Mouse (Mus musculus): ENCODE measurements around the gene Nckap1l.
A peak's percentile ranks its signal among the peaks of the same experiment; 100 is the strongest.

The Nckap1l gene

GRCm38 (mm10) chr15:103501186-103501585 lies 47.6 kb downstream of the Nckap1l start:
- DNase-seq: no peak

DNA sequence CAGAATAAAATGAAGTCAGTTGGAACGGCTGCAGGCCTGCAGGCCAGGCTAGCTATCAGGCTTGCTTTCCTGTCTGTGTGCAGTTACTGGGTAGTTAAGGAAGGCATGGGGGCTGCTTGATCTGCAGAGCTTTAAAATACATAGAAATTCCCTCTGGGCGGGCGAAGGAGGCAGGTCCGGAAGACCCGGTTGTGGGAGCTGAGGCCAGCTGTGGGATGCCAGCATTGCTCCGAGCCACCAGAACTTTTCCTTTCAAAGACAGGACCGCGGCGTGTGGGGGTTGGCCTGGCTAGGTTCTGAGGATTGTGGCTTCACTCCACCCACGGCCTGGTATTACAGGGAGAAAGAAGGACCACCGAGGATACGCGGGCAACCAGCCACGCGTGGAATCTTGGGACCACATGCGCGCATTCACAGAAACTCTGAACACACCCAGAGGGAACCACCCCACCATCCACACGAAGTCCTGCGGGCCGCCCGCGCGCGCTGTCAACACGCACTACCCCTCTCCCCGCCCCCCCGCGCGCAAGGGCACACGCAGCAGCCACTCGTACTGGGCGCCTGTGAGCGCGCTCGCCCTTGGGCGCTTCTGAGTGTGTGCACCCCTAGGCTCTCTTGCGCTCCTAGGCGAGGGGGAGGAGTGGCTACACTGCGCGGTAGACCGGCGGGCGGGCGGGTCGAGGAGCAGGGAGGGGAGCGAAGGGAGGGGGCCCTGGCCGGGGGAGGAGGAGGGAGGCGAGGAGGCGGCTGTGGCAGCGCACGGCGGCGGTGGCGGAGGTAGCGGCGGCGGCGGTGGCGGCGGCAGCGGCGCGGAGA lies 49.0 kb downstream of the Nckap1l start, which contains the start of gene Pde1b:
TSS of gene Pde1b (plus strand) at position 600 of the 816 bp plus-strand sequence.
- peak; percentile 49 for DNase-seq

DNA sequence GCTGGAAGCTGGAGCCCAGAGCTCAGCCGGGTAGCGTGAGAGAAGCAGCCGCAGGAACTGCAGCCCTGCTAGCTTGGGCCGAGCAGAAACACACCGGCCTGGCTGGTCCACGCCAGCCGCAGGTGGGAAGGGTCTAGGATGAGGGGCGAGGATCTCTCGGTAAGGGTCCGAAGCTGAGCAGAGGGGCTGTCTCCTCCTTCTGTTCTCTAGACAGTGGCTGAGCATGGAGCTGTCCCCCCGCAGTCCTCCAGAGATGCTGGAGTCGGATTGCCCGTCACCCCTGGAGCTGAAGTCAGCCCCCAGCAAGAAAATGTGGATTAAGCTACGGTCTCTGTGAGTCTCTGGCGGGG lies 49.6 kb downstream of the Nckap1l start:
- DNase-seq: no peak

DNA sequence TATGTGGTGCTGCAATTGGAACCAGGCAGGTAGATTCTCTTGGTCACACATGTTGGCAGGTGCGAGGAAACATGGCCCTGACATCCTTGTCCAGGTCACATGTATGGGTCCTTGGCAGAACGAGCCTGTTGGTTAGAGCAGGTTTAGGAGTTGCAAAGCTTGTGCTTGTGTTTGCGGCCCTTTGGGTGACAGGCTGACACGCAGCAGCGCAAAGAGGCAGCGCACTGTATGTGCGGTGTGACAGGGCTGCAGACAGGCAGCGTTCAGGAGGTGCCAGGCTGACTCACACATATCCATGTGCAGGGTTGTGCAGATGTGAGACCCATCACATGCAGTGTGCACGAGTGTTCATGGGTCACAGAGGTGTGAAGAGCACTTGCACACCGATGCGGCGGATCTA lies 50.1 kb downstream of the Nckap1l start:
- peak; percentile 21 for DNase-seq

GRCm38 (mm10) chr15:103509317-103509716 lies 55.7 kb downstream of the Nckap1l start:
- DNase-seq: no peak

DNA sequence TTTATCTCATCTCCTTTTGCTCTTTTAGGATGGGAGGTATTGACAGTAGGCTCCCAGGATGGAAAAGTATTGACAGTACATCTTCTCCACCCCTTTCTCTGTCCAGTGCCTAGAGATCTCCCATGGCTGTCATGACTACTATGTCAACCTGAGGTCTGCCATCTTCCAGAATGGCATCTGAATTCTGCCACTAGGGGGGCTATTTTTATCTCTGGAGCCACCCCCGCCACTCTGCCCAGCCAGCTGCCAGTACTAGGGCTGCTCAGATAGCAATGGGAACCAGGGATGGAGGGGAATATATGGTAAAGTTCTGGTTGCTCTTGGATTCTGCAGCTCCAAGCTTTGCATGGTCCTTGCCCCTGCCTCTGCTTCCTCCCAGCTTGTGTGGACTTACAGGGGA lies 58.1 kb downstream of the Nckap1l start:
- DNase-seq: no peak

GRCm38 (mm10) chr15:103513621-103514031 lies 60.0 kb downstream of the Nckap1l start:
- peak; percentile 26 for DNase-seq

DNA sequence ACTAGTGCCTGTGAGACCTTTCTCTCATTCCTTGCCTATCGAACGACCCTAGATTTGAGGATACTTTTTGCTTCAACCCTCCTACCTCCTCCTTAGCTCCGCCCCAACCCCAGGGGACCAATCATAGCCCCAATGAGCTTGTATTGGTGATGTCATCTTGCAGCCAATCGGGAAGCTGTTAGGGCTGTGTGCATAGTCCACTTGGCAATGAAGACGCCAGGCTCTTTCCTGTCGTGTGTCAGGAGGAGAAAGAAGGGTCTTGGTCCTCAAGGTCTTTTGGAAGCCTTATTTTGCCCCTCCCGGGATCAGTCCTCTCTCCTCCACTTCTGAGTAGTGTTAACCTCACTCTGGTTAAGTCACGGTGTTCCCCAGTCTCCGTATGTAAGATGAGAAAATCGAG lies 60.5 kb downstream of the Nckap1l start:
- peak; percentile 75 for DNase-seq

GRCm38 (mm10) chr15:103514914-103515313 lies 61.3 kb downstream of the Nckap1l start:
- no peak for DNase-seq

DNA sequence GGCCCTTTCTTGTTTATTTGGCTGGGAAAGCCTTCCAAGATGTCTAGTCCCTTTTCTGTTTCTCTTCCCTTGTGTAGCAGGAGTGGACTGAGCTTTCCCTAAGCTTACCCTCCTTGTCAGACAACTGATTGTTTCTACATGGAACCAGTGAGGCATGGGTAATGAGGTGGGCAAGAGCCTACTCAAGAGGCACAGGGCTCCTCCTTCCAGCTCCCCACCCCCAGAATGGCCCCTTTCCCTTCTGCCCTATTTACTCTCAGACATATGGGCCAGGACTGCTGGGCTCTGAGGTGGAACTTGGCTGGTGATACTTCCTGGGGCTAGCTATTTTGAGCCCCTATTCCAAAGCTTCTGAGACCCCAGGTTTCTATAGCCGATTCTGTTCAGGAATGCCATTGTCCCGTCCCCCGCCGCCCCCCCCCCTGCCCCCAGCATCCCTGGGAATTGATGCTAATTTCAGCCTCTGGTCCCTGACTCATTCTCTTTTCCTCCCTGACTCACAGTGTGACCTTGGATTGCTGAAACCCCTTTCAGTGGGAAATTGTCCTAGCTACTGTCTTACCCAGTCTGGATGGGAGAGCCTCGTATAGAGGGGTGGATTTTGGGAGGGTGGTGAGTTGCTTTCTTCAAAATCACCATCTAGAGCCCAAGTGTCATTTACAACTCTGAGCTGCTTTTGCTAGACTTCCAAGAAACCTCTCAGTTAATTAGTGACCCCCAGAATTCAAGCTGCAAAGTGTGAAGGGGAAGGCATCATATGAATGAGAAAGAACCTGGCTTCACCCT lies 65.2 kb downstream of the Nckap1l start:
- no peak for DNase-seq

GRCm38 (mm10) chr15:103519386-103520378 lies 66.1 kb downstream of the Nckap1l start:
- DNase-seq: no peak

GRCm38 (mm10) chr15:103522458-103523099 lies 69.0 kb downstream of the Nckap1l start:
- DNase-seq: no peak

GRCm38 (mm10) chr15:103523156-103523555 lies 69.6 kb downstream of the Nckap1l start:
- DNase-seq: no peak

DNA sequence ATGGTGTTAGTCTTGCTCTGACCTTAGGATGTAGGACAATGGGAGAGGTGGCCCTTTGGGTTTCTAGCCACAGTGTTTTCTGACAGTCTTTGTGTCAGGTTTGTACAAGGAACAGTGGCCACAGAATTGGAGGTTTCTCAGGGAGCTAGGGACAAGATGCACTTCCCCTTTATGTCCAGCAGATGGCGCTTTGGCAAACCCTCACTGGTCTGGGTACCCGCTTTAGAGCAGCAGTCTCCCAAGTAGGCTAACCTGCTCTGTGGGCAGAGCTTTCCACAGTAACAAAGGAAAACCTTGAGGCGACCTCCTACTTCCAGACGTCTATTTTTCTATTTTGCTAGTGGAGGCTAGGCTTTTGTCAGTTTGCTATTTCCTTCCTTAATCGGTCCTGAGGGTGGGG lies 76.8 kb downstream of the Nckap1l start:
- DNase-seq: peak; percentile 52

GRCm38 (mm10) chr15:103534054-103534620 lies 80.5 kb downstream of the Nckap1l start:
- DNase-seq: no peak

DNA sequence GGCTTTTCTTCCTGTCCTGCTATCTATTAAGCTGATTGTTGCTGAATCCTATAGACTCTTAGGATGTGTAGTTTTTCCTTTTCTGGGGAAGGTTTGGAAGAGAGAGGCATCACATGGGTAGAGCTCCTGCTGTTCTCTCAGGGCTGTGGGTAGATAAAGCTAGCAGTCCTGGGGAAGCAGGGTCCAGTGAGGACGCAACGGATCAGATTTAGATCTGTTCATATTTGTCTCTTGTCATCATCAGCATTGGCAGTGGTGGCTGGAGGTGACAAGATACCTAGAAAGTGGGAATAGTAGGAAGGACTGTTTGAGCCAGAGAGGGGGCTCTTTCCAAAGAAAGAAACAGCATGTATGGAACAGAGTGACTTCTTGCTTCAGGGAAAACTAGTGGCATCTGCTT lies 81.4 kb downstream of the Nckap1l start:
- DNase-seq: no peak

DNA sequence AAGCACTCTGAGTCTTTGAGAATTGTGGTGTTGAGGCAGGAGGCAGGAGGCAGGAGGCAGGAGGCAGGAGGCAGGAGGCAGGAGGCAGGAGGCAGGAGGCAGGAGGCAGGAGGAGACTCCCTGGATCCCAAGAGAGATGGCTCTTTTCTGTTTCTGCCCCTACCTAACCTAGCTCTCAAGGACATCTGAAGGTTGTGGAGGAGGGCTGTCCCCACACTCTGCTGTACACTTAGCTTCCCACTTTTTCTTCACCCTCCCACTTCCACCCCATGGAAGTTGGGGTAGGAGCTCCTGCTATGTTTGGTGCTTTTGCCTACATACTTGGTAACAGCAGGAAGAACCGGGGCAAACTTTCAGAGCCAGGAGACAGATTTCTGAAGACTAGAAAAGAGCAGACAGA lies 82.2 kb downstream of the Nckap1l start:
- no peak for DNase-seq

DNA sequence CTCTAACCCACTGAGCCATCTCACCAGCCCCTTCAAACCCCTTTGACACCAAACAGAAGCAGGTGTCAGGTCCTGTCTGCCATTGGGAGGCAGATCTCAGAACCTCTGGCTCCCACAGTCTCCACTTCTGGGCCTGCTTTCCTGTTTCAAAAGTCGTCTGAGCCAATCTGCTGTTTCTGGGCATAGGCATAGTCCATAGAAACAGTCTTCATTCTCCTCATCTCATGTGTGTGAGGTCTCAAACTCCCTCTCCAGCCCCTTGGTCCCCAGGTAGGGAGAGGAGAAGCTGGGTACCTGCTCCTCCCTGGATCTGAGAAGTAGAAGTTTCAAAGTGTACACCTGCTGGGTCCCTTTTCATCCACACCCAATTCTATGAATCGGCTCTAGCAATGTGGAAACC lies 82.9 kb downstream of the Nckap1l start:
- no peak for DNase-seq

GRCm38 (mm10) chr15:103537011-103537821 lies 83.6 kb downstream of the Nckap1l start:
- DNase-seq: no peak

DNA sequence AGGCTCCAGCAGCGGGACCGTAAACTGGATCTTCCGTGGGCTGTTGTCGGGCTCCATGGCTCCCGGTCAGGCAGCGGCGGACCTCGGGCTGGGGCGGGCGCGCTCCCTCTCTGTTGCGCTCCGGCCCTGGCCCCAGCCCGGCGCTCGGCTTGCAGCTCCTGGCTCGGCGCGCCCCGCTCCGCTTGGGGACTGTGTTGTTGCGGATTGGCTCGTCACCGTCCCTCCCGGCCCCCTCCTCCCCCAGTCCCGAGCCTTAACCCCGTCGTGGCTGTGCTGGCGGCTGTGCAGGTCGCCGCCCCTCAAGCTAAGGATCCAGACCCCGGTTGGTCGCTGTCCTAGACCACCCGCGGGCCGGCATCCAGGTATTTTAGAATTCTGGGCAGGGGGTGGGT lies 84.2 kb downstream of the Nckap1l start, which contains the start of gene Ppp1r1a:
TSS of gene Ppp1r1a (minus strand) at position 182 of the 392 bp plus-strand sequence.
- DNase-seq: peak; percentile 32

GRCm38 (mm10) chr15:103539259-103539658 lies 85.7 kb downstream of the Nckap1l start:
- no peak for DNase-seq
